Mouse (Mus musculus) urinary bladder, adult 18-20 months (tissue): ENCODE measurements around the gene Hist1h2br.
"Not testable (repeated sequence)": the region's sequence is repeated elsewhere in the genome, so short reads cannot be mapped to it uniquely, and the experiment has no call there.

ENCODE experiments used
- DNase-seq, 2 experiments: peaks; one replicate each; pipeline ENCODE4 v3.0.0; 2022; ENCODE audit warnings: low spot score in 2 of 2, mixed read lengths in 2 of 2

Hist1h2br gene

GRCm38 (mm10) chr13:21846356-21846755 lies 12.8 kb downstream of the Hist1h2br start:
- not testable (repeated sequence) for DNase-seq

- no peak for DNase-seq
These were observed 14.3 kb downstream of the Hist1h2br start for GRCm38 (mm10) chr13:21847883-21848282.

DNA sequence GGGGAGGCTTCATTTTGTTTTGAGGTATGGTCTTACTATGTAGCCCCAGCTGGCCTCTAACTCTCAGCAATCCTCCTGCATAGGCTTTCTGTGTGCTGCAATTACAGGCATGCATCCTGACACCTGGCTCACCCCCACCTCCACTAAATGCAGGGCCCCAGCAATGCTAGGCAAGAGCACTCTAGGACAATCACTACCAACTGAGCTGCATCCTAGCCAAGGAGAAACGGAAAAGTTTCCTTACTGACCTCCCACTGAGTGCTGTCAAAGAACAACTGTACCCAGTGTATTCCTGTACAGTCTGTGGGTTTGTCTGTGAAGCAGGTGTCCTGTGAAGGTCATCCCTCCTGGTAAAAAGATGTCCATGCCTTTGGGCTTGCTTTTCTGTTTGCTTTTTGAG lies 17.2 kb downstream of the Hist1h2br start:
- DNase-seq = not testable (repeated sequence)

DNA sequence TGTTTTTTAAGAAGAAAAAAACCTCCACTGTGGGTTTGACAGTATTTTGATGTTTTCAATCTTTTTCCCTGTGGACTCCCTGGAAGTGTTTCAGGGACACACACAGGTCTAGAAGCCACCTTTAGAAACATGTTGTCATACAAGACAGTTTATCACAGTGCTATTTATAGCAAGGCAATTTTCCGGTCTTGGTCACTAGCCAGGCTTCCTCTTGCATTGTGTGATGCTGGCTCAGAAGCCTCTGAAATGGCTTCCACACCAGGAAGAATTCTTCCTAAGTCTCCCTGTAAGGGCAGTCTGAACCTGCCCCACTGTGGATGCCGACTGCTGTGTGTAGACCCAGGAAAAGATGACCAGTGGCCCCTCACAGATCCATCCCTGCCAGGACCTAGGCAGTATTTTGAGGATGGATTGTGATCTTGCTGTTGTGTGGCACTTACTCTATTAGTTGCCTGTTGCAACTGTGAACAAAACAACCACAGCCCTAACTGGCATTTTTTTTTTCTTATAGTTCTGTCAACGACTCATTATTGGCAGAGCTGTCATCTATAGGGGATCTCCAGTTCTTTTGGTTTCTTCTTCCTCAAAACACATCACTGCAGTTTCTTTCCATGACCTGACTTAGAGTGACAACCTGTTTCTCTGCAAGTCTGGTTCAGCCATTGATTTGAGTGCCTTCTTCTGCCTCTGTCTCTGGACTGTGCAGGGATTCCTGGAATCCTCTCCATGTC lies 18.8 kb downstream of the Hist1h2br start:
- no peak for DNase-seq

DNA sequence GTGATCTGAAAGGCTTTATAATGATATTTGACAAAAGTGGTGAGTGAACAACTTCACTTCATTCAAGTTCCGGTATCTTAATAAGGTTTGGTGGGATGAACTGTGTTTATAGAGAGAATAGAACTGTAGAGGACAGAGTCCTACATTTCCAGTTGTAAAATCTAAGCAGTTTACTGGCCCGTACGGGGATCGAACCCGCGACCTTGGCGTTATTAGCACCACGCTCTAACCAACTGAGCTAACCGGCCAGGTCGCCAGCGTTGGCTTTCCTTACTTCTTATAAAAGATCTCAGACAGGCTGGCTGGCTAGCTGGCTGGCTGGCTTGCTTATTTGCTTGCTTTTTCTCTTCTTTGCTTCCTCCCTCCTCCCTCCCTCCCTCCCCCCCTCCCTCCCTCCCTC lies 21.6 kb downstream of the Hist1h2br start:
- DNase-seq = peak; percentile 39 to 64

- peak; percentile 4 for DNase-seq
These were observed 22.2 kb downstream of the Hist1h2br start for GRCm38 (mm10) chr13:21855698-21856162.

- DNase-seq = no peak
These were observed 28.1 kb downstream of the Hist1h2br start for GRCm38 (mm10) chr13:21861608-21862007.

DNA sequence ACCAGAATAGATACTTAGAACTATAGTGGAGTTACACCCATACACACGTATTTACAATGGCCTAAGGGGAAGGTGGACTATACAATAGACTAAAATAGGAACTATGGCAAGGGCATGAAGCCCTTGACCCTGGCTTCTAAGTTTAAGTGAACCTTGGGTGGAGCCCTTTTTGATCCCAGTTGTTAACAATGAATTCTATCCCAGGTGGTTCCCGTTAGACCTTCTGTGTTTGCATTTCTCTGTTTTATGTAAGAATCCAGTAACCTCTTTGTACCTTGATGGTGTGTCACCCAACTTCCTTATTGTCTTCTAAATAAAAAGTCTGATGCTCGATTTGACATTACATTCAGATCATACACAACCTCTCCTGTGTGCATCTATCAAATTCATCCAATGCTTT lies 32.0 kb downstream of the Hist1h2br start:
- DNase-seq = not testable (repeated sequence)

DNA sequence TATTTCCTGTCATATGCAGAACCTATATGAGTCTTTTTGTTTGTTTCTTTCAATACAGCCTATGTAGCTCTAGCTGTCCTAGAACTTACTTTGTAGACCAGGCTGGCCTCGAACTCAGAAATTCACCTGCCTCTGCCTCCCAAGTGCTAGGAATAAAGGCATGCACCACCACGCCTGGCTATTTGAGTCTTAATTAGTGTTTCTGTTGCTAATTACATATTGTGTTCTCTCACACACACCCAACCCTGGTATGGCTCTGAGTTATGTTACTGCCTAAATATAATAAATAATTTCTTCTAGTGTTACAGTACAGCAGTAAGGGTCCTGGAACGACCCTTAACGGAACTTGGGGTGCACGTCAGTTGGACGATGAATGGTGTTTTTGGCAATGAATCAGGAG lies 47.2 kb downstream of the Hist1h2br start:
- DNase-seq = no peak

DNA sequence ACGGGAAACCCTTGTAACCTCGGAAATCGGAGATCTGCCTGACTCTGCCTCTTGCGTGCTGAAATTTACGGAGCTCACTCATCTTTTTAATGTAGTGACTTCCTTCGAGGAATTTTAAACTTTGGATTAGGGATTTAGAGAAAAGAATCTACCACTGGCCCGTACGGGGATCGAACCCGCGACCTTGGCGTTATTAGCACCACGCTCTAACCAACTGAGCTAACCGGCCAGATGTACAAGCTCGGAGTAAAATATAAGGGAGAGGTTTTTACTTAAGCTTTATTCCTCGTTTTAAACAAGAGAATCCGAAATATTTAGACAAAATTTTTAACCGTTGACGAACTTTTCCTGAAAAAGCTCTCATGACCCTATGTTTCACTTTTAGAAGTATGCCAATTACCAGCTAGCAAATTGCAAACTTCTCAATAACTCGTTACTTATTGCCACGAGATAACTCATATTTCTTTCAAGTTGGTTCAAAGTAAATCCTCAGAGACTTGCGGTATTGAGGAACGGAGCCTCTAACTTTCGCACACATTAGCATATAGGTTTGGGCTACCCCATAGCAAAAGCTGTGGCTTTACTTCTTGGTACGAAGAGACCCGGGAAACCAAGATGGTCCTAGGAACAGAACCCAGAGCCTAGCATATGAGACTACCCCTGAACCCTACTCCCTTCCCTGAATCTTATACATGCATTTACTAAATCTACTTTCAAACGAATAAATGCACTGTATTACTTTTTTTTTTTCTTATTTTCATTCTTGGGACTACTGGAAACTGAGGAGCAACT lies 48.5 kb downstream of the Hist1h2br start:
- no peak for DNase-seq

GRCm38 (mm10) chr13:21882760-21883405 lies 49.3 kb downstream of the Hist1h2br start:
- DNase-seq = no peak

DNA sequence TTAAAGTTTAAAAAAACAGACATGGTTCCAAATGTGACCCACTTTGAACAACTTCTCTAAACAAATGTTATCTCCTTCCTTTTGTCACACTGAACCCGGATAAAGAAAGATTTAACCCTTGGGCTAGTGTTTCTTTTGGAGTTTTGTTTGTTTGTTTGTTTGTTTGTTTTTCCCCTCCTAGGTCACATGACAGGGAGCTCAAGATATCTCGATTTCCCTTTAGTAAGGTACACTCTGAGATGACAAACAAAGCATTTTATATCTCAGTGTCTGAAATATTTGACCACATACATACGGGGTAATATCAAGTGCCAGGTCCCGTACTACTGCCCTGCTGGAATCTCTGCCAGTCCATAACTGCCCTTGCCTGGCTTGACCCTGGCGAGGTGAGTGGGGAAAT lies 49.9 kb downstream of the Hist1h2br start:
- no peak for DNase-seq

DNA sequence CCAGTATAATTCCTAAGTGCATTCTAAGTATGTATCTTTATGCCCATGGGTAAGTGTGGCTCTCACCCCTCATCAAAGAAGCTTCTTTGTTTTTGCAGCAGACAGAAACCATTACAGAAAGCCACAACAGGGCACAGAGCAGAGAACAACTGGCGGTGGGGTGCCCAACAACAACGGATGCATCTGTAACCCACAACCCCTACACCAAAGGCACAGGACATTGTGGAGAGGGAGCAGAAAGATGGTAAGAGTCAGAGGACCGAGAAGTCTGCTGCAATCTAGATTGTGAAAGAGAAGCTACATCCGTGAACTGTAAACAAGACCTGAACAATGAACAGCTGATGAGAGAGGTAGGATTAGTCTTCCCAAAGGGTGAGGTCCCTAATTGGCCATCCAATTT lies 51.0 kb downstream of the Hist1h2br start:
- DNase-seq = no peak
